Mouse (Mus musculus) testis, adult 2 months (tissue): ENCODE data around the gene Mknk2. TPM values are rescaled to one million over a fixed set of nuclear protein-coding genes. Genes with fewer than 3 reads are reported as not detected.
A peak's percentile ranks its signal among the peaks of the same experiment; 100 is the strongest.

Experiments
- H3K27ac ChIP-seq: fragments of 200-500 bp; 2 replicates; pipeline ENCODE4 v1.5.1; 2012; ENCODE audit warnings: low read depth, low read length; ENCODE audit not compliant: control insufficient read depth, insufficient read depth
- H3K27me3 ChIP-seq: fragments of 200-500 bp; 2 replicates; pipeline ENCODE4 v1.6.1; 2012; ENCODE audit warnings: mild to moderate bottlenecking, low read length, moderate library complexity; ENCODE audit not compliant: control insufficient read depth, insufficient read depth
- H3K36me3 ChIP-seq: fragments of 200-500 bp; 2 replicates; pipeline ENCODE4 v1.6.1; 2012; ENCODE audit warnings: mild to moderate bottlenecking, low read length; ENCODE audit not compliant: control insufficient read depth, insufficient read depth
- H3K4me1 ChIP-seq: fragments of 200-500 bp; 2 replicates; pipeline ENCODE4 v1.6.1; 2012; ENCODE audit warnings: low read length; ENCODE audit not compliant: control insufficient read depth, insufficient read depth
- H3K4me3 ChIP-seq: fragments of 200-500 bp; 2 replicates; pipeline ENCODE4 v1.5.1; 2012; ENCODE audit warnings: low read depth, mild to moderate bottlenecking, low read length, moderate library complexity, mixed read lengths; ENCODE audit not compliant: control insufficient read depth
- CTCF ChIP-seq: fragments of 200-500 bp; IDR thresholded peaks from 2 replicates; pipeline ENCODE4 v1.5.1; 2012; ENCODE audit warnings: low read depth, mild to moderate bottlenecking, inconsistent platforms, low read length, moderate library complexity; ENCODE audit not compliant: control insufficient read depth, insufficient read depth, insufficient replicate concordance
- POLR2A ChIP-seq: fragments of 200-500 bp; IDR thresholded peaks from 2 replicates; pipeline ENCODE4 v1.6.1; 2012; ENCODE audit warnings: low read depth, mild to moderate bottlenecking, inconsistent platforms, low read length, moderate library complexity; ENCODE audit not compliant: control insufficient read depth
- polyA plus RNA-seq: library from polyadenylated mRNA; depleted of rRNA; stranded (reverse); fragments of >200 nt; gene quantifications from 2 replicates; pipeline ENCODE4 v1.2.3, GENCODE M21; 2012

Mknk2 gene
- polyA plus RNA-seq, 1 experiment, result 53.5 TPM

DNA sequence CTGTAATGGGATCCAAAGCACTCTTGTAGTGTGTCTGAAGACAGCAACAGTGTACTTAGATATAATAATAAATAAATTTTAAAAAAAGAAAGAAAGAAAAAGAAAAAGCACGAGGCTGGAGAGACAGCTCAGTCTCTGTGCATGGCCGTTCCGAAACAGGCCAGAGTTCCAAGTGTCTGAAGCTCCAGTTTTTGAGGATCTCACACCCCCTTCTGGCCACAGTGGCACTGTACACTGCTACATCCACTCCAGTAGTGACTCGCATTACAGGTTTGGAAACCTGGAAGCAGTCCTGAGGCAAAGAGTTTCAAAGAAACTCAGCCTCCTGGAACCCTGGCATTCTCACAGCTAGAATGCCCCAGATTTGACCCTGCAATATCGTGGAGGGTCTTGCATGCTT, 9.9 kb upstream of the Mknk2 start:
- H3K4me1 ChIP-seq, result no peaks in the 10 kb centered on the region
- no peaks in the 10 kb centered on the region; the same call in 1 of the 2 replicates for H3K36me3 ChIP-seq
- no peak overlapping the region for H3K27ac ChIP-seq
- no peaks in the 10 kb centered on the region for H3K27me3 ChIP-seq
- TF ChIP-seq CTCF (peak; percentile 49; the same call in 1 of the 2 replicates), POLR2A (no peak)
- no peak overlapping the region for H3K4me3 ChIP-seq

- Histone ChIP-seq H3K36me3 (no peaks in the 10 kb centered on the region; the same call in 1 of the 2 replicates), H3K4me1 (no peaks in the 10 kb centered on the region), H3K4me3 (no peak overlapping the region), H3K27ac (no peak overlapping the region), H3K27me3 (no peaks in the 10 kb centered on the region)
- TF ChIP-seq CTCF, result no peak
- TF ChIP-seq POLR2A, result no peak
Observed at GRCm38 (mm10) chr10:80686617-80687016, 8.7 kb upstream of the Mknk2 start.

GRCm38 (mm10) chr10:80684984-80685383, 7.1 kb upstream of the Mknk2 start:
- Histone ChIP-seq H3K27me3 (no peaks in the 10 kb centered on the region), H3K36me3 (no peaks in the 10 kb centered on the region)

DNA sequence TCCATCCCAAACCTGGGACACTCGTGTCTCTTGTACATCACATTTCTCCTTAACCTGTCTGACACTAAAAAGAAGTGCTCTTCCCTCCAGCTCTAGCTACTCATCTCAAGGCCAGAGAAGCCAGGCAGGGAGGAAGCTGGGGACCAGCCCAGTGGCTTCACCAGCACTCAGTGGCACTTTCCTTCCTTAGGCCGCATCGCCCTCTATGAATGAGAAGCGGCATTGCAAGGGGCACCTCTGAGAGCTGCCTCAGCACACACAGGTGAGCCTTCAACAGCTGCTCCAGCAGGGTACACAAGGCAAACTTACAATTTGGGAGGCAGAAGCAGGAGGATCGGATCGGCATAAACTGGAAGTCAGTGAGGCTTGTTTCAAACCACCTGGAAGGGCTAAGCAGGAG, 6.3 kb upstream of the Mknk2 start:
- Histone ChIP-seq H3K27ac (no peak overlapping the region), H3K27me3 (no peaks in the 10 kb centered on the region), H3K4me3 (no peak overlapping the region), H3K4me1 (no peaks in the 10 kb centered on the region; the same call in 1 of the 2 replicates), H3K36me3 (no peaks in the 10 kb centered on the region)
- no peak for TF ChIP-seq POLR2A
- peak; percentile 63; the same call in 1 of the 2 replicates for TF ChIP-seq CTCF

More at GRCm38 (mm10) chr10:80684984-80685383, 7.1 kb upstream of the Mknk2 start:
- Histone ChIP-seq H3K27ac (no peak overlapping the region), H3K4me3 (no peak overlapping the region), H3K4me1 (no peaks in the 10 kb centered on the region)
- TF ChIP-seq CTCF, result no peak
- TF ChIP-seq POLR2A, result no peak

GRCm38 (mm10) chr10:80683647-80684046, 5.7 kb upstream of the Mknk2 start:
- TF ChIP-seq POLR2A (no peak), CTCF (no peak)
- Histone ChIP-seq H3K27ac (no peak overlapping the region), H3K27me3 (no peaks in the 10 kb centered on the region), H3K4me3 (no peak overlapping the region), H3K4me1 (peaks cover 3% of the 10 kb centered on the region), H3K36me3 (no peaks in the 10 kb centered on the region)

DNA sequence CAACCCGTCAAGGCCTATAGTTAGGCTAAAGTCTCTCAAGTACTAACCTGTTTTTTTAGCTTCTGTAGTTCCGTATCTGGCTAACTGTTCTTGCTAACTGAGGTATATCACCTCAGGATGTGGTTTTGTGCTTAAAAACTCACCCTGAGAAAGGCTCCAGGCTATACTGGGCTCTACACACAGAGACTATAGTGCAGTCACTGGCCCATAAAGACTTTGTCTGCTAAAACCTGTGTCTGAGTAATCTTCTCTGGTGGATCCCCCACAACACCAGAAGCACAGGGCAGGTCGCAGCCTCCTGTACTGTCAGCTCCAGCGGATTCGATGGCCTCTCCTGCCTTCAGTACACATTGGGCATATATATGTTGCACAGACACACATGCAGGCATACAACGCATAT, 4.1 kb upstream of the Mknk2 start:
- no peaks in the 10 kb centered on the region for H3K27me3 ChIP-seq
- H3K4me1 ChIP-seq, result peaks cover 16% of the 10 kb centered on the region
- no peak overlapping the region for H3K4me3 ChIP-seq
- H3K27ac ChIP-seq, result no peak overlapping the region
- H3K36me3 ChIP-seq, result no peaks in the 10 kb centered on the region
- TF ChIP-seq POLR2A, result no peak
- TF ChIP-seq CTCF, result no peak

DNA sequence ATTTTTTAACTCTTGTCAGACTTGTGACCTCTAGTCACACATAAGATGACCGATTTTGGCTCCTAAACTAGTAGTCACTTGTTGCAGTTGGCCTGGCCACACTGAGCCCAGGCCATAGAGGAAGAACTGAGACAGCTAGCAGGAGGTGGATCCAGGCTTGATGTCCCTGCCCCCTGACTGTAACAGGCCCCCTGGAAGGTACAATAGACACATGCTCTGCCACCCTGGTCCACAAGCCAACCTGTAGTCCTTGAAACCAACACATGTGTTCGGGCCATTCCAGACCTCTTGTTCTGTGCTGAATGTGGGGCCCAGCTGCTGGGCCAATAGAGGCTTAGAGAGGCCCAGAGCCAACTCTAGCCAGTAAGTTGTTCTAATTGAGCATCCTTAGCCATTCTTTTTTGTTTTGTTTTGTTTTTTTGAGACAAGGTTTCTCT, 2.4 kb upstream of the Mknk2 start:
- Histone ChIP-seq H3K27me3 (no peaks in the 10 kb centered on the region), H3K36me3 (no peaks in the 10 kb centered on the region), H3K4me3 (no peak overlapping the region), H3K27ac (no peak overlapping the region), H3K4me1 (peaks cover 24% of the 10 kb centered on the region)
- no peak for TF ChIP-seq POLR2A
- TF ChIP-seq CTCF, result no peak
